Mouse (Mus musculus): ENCODE measurements around the gene Glrx2.

- TF ChIP-seq CTCF (IDR thresholded peaks at IDR 0.05) = no peak
- no peak for TF ChIP-seq EP300 (IDR thresholded peaks at IDR 0.05)
These were observed 6.0 kb upstream of the Glrx2 start for GRCm38 (mm10) chr1:143709966-143710626.

All from lung, postnatal 0 days (tissue).